Mouse (Mus musculus): ENCODE results near the gene Sct. TPM values are rescaled to one million over a fixed set of nuclear protein-coding genes. Genes with fewer than 3 reads are reported as not detected.

Sct gene
- total and polyA plus RNA-seq, 3 experiments, result 0.49 TPM; not detected in 2

DNA sequence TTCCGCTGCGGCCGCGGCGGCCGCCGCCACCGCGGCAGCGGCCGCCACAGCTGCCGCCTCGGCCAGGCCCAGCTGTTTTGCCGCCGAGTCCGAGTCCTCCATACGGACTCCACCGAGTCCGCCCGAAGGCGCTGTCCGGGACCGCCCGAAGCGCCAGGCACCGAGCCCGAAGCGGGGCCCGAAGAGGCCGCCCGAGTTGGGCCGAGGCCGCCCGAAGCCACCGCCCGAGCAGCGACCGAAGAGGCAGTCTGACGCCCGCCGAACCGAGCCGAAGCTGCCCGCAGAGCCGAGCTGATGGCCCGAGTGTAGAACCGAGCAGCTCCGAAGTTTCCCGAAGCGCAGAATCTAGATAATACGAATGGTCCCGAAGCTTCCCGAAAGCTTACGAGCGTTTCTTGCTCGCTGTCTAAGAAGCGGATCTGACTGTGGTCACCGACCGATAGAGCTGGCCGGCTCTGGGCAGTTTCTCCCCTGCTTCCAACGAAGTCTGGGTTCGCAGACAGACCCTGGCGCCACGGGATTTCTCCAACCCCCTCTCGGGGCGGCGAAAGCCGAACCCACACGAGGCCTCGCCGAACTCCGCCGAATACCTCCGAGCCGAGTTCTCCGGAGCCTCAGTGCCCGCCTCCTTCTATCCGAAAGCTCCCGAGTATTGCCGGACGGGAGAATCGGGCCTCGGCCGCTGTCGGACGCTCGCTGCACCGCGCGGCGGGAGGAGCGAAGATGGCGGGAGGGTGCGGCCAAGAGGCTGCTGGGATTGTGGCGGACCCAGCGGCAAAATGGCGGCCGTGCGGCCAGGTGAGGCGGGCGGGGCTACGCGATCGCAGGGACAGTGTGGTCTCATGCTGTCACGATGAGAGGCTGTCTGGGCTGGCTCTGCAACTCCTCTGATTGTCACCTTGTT, 48.8 kb upstream of the Sct start, which contains the start of the genes Deaf1 and Tmem80:
Gene Deaf1 (minus strand): TSS at position 222 of the 904 bp plus-strand sequence.
Gene Tmem80 (plus strand): TSS at position 271 of the 904 bp plus-strand sequence.
- Histone ChIP-seq H3K27me3 (replicated peaks) (no peaks in the 10 kb centered on the region), H3K4me1 (ENCODE audit: control insufficient read depth in 1 of 2, insufficient read depth in 2 of 2) (peaks cover 17 to 36% of the 10 kb centered on the region in 2 experiments), H3K9ac (ENCODE audit: insufficient read depth, low read depth) (peak within 1 kb of the TSS; percentile 92), H3K27ac (ENCODE audit: insufficient read depth, low read depth) (peak within 1 kb of the TSS; percentile 80), H3K9me3 (replicated peaks; ENCODE audit: low read length) (no peaks in the 10 kb centered on the region), H3K4me3 (replicated peaks in 1 of 3; ENCODE audit: low read depth in 2 of 3, low read length in 2 of 3, poor library complexity in 1 of 3) (peak within 1 kb of the TSS; percentile 71 to 77 (median 73)), H3K4me2 (ENCODE audit: insufficient read depth, low read depth, poor library complexity, severe bottlenecking) (peak within 1 kb of the TSS; percentile 75), H3K36me3 (replicated peaks in 1 of 2; ENCODE audit: control insufficient read depth in 1 of 2, insufficient read depth in 1 of 2, low read length in 1 of 2) (peaks cover 11 to 43% of the 10 kb centered on the region in 2 experiments), H3K79me2 (replicated peaks; ENCODE audit: control insufficient read depth, extremely low read depth, insufficient read depth, poor library complexity, severe bottlenecking) (peaks cover 4% of the 10 kb centered on the region)
- peak; percentile 95 for DNase-seq (ENCODE audit: extremely low read depth)
- peak; percentile 24; the same call in 1 of the 2 replicates for TF ChIP-seq SIN3A (IDR thresholded peaks at IDR 0.05; ENCODE audit: low read length)
- no peak for TF ChIP-seq CTCF (conservative IDR thresholded peaks at IDR 0.05 in 1 of 2, IDR thresholded peaks at IDR 0.05 in 1 of 2; ENCODE audit: low read depth in 2 of 2, low read length in 2 of 2)
- peak; percentile 50; the same call in 1 of the 2 replicates for TF ChIP-seq ZMIZ1 (IDR thresholded peaks at IDR 0.05; ENCODE audit: low read depth, low read length)
- TF ChIP-seq MYC (IDR thresholded peaks at IDR 0.05; ENCODE audit: low read depth, low read length), result no peak
- no peak for TF ChIP-seq JUND (conservative IDR thresholded peaks at IDR 0.05; ENCODE audit: low read depth, low read length)
- no peak; the same call in 1 of the 2 replicates for TF ChIP-seq ELF1 (IDR thresholded peaks at IDR 0.05; ENCODE audit: low read depth, low read length)
- no peak for TF ChIP-seq RAD21 (IDR thresholded peaks at IDR 0.05; ENCODE audit: low read depth, low read length)
- TF ChIP-seq IRF4 (IDR thresholded peaks at IDR 0.05; ENCODE audit: low read depth, low read length), result no peak; the same call in 1 of the 2 replicates
- TF ChIP-seq MAZ (IDR thresholded peaks at IDR 0.05; ENCODE audit: low read depth, low read length), result no peak
- 0 out of 2 replicates have a peak, but pooled peaks have one; percentile 82 for TF ChIP-seq TBP (conservative IDR thresholded peaks at IDR 0.05; ENCODE audit: low read depth, low read length)
- no peak for TF ChIP-seq ZKSCAN1 (IDR thresholded peaks at IDR 0.05; ENCODE audit: borderline replicate concordance, low read depth, low read length)
- TF ChIP-seq NELFE (IDR thresholded peaks at IDR 0.05; ENCODE audit: low read depth, low read length), result peak; percentile 88
- peak; percentile 68; the same call in 1 of the 2 replicates for TF ChIP-seq MAX (IDR thresholded peaks at IDR 0.05; ENCODE audit: low read length)
- no peak for TF ChIP-seq ZNF384 (IDR thresholded peaks at IDR 0.05; ENCODE audit: low read depth, low read length)
- TF ChIP-seq PAX5 (IDR thresholded peaks at IDR 0.05; ENCODE audit: low read length), result no peak
- no peak for TF ChIP-seq ETS1 (conservative IDR thresholded peaks at IDR 0.05; ENCODE audit: low read depth, low read length)
- TF ChIP-seq TCF12 (IDR thresholded peaks at IDR 0.05; ENCODE audit: low read depth, low read length), result peak; percentile 93
- TF ChIP-seq GABPA (IDR thresholded peaks at IDR 0.05; ENCODE audit: insufficient replicate concordance, low read depth, low read length), result no peak
- TF ChIP-seq JUN (IDR thresholded peaks at IDR 0.05; ENCODE audit: insufficient read depth, low read depth, low read length), result no peak
- TF ChIP-seq SMC3 (IDR thresholded peaks at IDR 0.05; ENCODE audit: low read depth, low read length), result no peak
- no peak for TF ChIP-seq EP300 (IDR thresholded peaks at IDR 0.05; ENCODE audit: low read length)
- peak; percentile 43 for TF ChIP-seq MXI1 (IDR thresholded peaks at IDR 0.05; ENCODE audit: low read depth, low read length)
- no peak for TF ChIP-seq E2F4 (IDR thresholded peaks at IDR 0.05; ENCODE audit: insufficient replicate concordance, low read depth, low read length)
- no peak for TF ChIP-seq ZC3H11A (IDR thresholded peaks at IDR 0.05; ENCODE audit: low read depth, low read length)
- peak; percentile 74 for TF ChIP-seq HCFC1 (IDR thresholded peaks at IDR 0.05; ENCODE audit: low read depth, low read length)
- peak; percentile 72 for TF ChIP-seq NRF1 (IDR thresholded peaks at IDR 0.05; ENCODE audit: low read depth, low read length)
- no peak for TF ChIP-seq CHD2 (IDR thresholded peaks at IDR 0.05; ENCODE audit: low read length)
- TF ChIP-seq KAT2A (IDR thresholded peaks at IDR 0.05; ENCODE audit: insufficient replicate concordance, low read length), result peak; percentile 62; the same call in 1 of the 2 replicates
- TF ChIP-seq POLR2AphosphoS2 (IDR thresholded peaks at IDR 0.05; ENCODE audit: low read depth, low read length), result no peak
- TF ChIP-seq CHD1 (IDR thresholded peaks at IDR 0.05; ENCODE audit: low read depth, low read length), result no peak
- no peak for TF ChIP-seq MAFK (IDR thresholded peaks at IDR 0.05; ENCODE audit: insufficient replicate concordance, low read length)
- no peak for TF ChIP-seq BHLHE40 (IDR thresholded peaks at IDR 0.05; ENCODE audit: low read depth, low read length)
- no peak for TF ChIP-seq USF2 (conservative IDR thresholded peaks at IDR 0.05; ENCODE audit: low read depth, low read length)
- TF ChIP-seq POLR2A (IDR thresholded peaks at IDR 0.05; ENCODE audit: low read depth, low read length), result peak; percentile 93
- no peak for TF ChIP-seq RCOR1 (conservative IDR thresholded peaks at IDR 0.05; ENCODE audit: low read depth, low read length)
- TF ChIP-seq UBTF (IDR thresholded peaks at IDR 0.05; ENCODE audit: low read depth, low read length), result 0 out of 2 replicates have a peak, but pooled peaks have one; percentile 42
- TF ChIP-seq MEF2A (IDR thresholded peaks at IDR 0.05; ENCODE audit: borderline replicate concordance, low read depth, low read length), result no peak; the same call in 1 of the 2 replicates
- no peak for TF ChIP-seq USF1 (IDR thresholded peaks at IDR 0.05; ENCODE audit: low read depth, low read length)
- dilution Hi-C loops (cut with MboI; ENCODE audit: extremely low pct_ligation_motif_present, extremely low pct_unique_long_range_greater_than_20kb, low sequenced_read_pairs), result no loop called here
- in situ Hi-C loops (cut with MboI; ENCODE audit: low pct_ligation_motif_present, low pct_unique_long_range_greater_than_20kb, low sequenced_read_pairs), result no loop called here
